Mouse (Mus musculus): Measurements from ENCODE around the gene Prdm9. TPM values are rescaled to one million over a fixed set of nuclear protein-coding genes. Genes with fewer than 3 reads are reported as not detected.

Gene Prdm9
- total RNA-seq, 2 experiments from 2014 or later = 4.1 to 4.6 TPM

DNA sequence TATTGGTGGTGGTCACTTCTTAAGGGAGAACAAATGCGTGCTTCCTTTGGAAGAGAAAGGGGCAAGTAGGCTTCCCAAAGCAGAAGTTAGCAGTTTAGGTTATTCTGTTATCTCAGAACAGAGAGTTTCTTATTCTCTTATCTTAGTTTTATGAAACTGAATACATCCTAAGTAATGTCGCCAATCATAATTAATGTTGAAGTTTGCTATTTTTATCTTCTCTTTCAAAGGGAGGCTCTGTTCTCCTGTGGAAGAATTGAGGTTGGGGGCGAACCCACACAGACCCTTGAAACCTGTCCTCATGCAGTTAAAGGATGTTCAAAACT is 36.4 kb downstream of the Prdm9 start:
- no peak for DNase-seq

DNA sequence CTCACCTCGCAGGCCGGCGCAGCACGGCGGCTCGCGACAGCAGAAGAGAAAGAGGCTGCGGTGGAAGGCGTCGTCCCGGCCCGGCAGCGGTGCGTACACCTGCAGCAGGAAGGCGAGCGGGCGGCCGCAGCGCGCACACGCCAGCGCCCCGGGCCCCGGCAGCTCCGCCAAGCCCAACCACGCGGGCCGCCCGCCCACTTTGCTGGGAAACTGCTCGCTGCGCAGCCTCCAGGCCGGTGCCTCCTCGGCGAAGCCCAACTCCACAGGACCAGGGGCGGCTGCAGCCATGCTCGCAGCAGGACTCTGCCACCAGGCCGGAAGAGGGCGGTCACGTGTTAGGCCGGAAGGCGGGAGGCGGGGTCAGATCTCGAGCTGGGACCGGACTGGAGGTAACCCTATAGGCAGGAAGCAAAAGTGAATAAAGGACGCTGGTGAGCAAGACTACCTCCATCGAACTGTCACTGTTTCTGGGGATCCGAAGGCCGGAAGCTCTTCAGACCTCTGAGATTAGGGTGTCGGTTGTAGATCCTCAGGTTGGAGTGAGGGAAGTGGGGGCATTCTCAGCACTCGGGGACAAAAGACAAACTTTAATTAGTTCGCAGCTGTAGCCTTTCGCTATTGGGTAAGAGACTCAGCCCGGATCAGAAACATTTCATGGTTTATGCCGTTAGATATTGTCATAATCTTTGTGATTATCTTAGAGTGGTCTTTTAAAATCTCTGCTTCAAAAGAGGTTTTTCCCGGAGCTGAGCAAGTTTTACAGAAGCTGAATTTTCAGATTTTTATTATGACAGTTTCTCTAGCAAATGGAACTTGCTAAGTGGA is 37.0 kb downstream of the Prdm9 start, which contains the start of gene Pdcd2:
Pdcd2 (minus strand) TSS at position 316 of the 825 bp plus-strand sequence.
- DNase-seq = peak; percentile 98

DNA sequence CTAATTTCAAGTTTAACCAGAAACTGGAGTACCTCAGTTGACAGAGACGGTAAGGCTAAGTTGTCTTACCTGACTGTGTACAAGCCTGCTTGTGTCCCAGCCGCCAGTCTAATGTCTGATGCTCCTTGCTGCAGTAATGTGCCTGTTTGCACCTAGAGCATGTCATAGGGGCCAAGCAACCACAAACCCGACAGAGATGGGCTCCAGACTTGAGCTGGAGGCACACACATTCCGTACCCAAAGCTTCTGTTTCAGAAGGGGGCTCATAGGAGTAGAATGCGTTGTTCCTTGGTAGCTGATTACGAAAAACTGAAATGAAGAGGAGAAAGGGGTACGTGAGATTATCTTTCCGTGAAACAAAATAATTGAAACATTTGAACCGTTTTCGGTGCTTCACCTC is 37.9 kb downstream of the Prdm9 start:
- no peak for DNase-seq

DNA sequence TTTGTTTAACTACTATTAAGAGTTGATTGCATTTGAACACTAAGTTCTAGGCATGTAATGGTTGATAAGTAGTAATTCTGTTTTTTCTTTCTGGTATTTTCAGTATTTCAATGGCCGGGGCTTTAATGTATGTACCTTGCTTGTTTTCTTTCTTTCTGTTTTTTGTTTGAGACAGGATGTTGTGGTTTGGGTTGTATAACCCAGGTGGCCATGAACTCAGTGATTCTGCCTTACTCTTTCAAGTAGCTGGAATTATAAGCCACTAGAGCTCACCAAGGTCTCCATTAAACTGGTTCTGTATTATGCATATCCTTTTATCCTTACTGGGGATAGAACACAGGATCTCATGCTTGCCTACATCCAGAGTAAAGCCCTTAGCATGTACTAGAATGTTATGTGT is 45.4 kb downstream of the Prdm9 start:
- no peak for DNase-seq

DNA sequence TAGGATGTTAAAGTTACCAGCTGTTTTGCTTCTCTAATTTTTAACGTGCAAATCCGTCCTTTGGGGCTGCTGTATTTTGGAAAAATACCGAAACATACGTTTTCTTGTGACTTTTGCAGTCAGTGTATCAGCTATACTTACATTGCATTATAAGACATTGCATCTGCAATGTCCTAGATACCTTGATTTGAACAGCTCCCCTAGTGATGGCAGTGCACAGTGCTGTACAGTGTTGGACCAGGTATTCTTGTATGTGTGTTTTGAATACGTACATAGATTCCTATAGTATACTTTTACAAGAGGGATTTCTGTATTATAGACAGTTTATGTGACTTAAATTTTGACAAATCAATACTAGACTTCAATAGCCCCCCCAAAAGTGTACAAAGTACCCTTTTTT is 46.0 kb downstream of the Prdm9 start:
- DNase-seq = no peak

DNA sequence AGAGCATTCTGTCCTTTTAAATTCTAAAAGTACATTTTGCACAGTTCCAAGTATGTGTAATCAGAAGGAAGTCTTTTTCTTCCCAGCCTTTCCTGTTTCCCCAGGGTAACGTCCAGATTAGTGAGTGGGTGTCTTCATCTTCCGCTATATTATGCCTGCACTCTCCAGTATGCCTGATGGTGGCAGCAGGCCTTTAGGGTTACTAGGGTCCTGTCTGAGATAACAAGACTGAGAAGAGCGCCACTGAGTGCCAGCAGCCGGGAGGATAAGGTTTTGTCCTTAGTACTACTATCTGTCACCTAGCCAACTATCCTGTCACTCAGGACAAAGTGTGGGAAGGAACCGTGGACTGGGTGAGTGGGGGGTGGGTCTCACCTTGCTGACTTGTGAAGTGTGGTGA is 46.4 kb downstream of the Prdm9 start:
- DNase-seq = no peak

DNA sequence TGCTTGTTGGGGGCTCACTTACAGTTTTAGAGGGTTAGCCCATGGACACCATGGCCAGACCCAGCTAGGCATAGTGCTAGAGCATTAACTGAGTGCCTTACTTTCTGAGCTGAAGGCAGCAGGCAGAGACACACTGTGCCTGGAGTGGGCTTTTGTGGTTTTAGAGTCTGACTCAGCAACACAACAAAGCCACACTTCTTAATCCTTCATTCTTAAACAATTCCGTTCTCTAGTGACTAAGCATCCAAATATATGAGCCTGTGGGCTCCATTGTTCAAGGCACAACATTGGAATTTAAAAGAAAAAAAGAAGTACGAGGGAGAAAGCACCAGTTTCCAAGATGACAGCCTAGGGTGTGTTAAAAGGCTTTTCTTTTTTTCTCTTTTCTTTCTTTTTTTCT is 53.5 kb downstream of the Prdm9 start:
- DNase-seq = no peak

DNA sequence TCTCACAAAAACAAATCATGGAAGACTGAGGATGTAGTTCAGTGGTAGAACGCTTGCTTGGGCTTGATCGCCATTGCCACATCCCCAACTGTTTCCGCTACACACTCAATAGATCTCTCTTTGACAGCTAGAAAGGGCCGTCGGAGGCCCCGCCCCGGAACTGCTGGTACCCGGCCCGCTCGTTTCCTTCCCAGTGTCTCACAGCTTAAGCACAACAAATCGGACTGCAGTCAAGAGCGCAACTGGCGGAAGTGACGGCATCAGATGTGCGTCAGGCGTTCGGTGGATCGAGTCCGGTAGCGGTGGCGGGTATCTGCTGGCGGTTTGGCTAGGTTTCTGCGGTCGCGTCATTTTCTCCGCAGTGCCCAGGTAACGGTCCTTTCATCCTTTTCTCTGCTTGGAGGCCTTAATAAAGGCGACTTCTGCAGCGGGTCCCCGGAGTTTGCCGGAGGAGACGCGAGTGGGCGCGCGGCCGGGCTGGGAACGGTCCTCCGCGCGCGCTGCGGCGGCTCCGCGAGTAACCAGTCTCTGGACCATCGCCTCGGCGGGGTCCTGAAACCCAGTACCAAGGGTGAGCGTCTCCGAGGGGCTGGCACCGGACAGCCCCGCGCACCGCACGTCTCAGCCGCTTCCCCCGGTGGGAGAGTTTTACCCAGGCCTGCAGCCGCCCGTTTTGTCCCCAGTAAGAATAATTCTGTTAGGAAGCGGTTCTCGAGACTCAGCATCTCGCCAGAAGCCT is 64.3 kb downstream of the Prdm9 start, which contains the start of the genes Psmb1 and Tbp:
Psmb1 (minus strand) TSS at position 96 of the 739 bp plus-strand sequence.
Tbp (plus strand) TSS at position 233 of the 739 bp plus-strand sequence.
- DNase-seq = peak; percentile 99

DNA sequence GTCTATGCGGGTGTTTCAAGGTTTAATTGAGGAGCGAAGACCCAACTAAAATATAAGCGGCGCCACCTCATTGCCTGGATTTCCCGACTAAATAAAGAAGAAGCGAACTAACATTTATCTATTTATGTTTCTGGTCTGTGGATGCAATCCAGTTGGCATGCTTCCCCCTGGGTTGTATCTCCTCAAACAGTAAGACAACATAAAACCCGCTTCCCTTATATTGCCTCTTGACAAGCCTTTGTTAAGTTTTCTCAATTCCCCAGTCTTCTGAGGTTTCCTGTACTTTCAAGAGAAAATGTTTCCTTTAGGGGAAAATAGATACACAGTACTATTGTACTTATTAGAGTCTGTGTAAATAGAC is 65.4 kb downstream of the Prdm9 start:
- peak in 1 of 2 experiments; percentile 7 for DNase-seq

DNA sequence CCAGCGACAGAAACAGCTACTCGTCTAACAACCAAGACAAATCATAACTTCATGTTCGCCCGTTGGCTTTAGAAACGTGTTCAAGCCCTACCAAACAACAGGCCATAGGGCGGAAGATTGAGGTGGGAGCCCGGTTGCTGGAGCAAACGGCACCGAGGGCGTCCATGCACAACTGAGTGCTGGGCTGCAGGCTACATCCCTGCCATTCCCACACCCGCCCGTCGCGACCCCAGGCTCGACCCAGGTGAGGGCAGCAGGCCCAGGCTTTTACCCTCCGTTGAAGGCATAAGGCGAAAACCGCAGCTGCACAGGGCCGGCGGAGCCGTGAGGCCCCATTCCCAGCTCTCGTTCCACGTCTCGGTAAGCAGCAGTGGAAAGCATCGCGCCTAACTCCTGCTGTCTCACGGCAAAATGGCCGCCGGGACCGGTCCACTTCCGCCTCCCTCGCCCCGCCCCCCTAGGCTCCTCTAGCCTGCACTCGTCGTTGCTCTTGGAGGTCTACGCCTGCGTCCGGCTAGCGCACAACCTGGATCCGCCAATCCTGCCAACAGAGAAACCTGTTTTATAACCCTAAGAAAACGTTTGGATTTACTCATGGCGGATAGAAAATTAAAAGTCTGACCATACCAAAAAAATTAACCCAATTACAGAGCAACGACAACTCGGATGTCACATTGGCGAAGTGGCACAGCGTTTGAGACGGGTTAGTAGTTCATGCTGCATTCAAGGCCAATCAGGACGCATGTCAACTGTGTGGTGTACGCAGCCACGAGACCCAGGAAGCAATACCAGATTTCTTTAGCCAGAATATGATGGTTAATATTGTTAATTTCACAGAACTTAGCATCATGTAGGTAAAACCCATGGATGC is 66.0 kb downstream of the Prdm9 start:
- DNase-seq = peak; percentile 96 to 97

Other genes with a start within 250 kb of the Prdm9 start
- 1 to 10 TPM; 3.6 to 5.2 TPM for gene Dll1, start 187.5 kb downstream of the Prdm9 start, total RNA-seq (2021)
- 10 to 100 TPM; 20.7 to 20.8 TPM for gene Fam120b, start 168.2 kb downstream of the Prdm9 start, total RNA-seq (2021)
- gene Psmb1, start 64.6 kb downstream of the Prdm9 start, total RNA-seq (2021) = 100 to 1,000 TPM; 172 to 189 TPM
- gene Tbp, start 64.5 kb downstream of the Prdm9 start, total RNA-seq (2021) = 10 to 100 TPM; 24.5 to 27.7 TPM
- gene Pdcd2, start 37.1 kb downstream of the Prdm9 start, total RNA-seq (2021) = 10 to 100 TPM; 33.2 to 34.6 TPM
- 10 to 100 TPM; 35.1 to 47.7 TPM for gene Chd1, start 140.6 kb upstream of the Prdm9 start, total RNA-seq (2021)